Mouse (Mus musculus): Measurements from ENCODE around the gene Fibp.

DNA sequence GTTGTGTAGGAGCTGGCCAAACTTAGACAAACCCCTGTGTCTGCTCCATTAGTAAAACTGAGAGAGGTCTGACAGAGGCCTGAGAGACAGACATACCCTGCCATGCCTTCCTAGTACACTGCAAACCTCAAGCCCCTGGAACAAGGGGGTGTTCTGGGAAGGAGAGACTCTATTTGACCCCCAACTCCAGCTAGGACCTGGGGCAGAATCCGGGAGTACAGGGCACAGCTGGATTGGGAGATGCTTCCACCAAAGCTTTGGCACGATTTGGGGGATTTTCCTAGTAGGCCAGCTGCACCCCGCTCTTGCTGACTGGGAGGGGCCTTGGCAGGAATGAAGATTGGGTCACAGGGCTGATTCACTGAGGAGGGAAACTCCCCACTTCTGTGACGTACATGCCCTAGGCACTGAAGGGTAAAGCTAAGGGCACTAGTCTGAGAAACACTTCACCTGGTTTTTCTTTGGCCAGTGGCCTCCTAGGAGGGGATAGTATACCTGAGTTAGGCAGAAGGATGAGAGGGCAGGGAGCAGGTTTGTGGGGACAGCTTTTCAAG, 28.4 kb upstream of the Fibp start:
- no peak for TF ChIP-seq TAL1 (IDR thresholded peaks at IDR 0.05; ENCODE audit: low read length)
- no peak for TF ChIP-seq GATA1 (IDR thresholded peaks at IDR 0.05; ENCODE audit: low read length)

Data from erythroblast, embryonic 14.5 days (primary cell).